Mouse (Mus musculus): ENCODE measurements around the gene Tjp1. TPM values are rescaled to one million over a fixed set of nuclear protein-coding genes. Genes with fewer than 3 reads are reported as not detected.

Tjp1 gene
- total and polyA plus RNA-seq, 2 experiments, result 6.4 to 19.1 TPM

GRCm38 (mm10) chr7:65282886-65283285 lies 244.7 kb downstream of the Tjp1 start:
- no peak for DNase-seq (ENCODE audit: extremely low read depth, low read depth, low spot score)

GRCm38 (mm10) chr7:65281960-65282359 lies 245.6 kb downstream of the Tjp1 start:
- H3K27ac ChIP-seq (replicated peaks; ENCODE audit: insufficient read depth, low read depth, low read length), result no peak overlapping the region
- no peak overlapping the region for H3K9ac ChIP-seq (ENCODE audit: low read depth, low read length)
- WGBS, result 76% methylated on average over 3 of the region's 3 CpGs
- no peaks in the 10 kb centered on the region for H3K36me3 ChIP-seq (ENCODE audit: control insufficient read depth, insufficient read depth, low read length)
- no peaks in the 10 kb centered on the region for H3K4me1 ChIP-seq (ENCODE audit: control insufficient read depth, insufficient read depth, low read length)
- TF ChIP-seq POLR2A (IDR thresholded peaks at IDR 0.05; ENCODE audit: extremely low read depth, insufficient read depth, low read length), result no peak
- TF ChIP-seq CTCF (IDR thresholded peaks at IDR 0.05; ENCODE audit: low read depth, low read length), result no peak
- H3K4me3 ChIP-seq (ENCODE audit: insufficient read depth, low read depth, low read length), result no peak overlapping the region
- DNase-seq (ENCODE audit: extremely low read depth, low read depth, low spot score), result no peak
- H3K27me3 ChIP-seq (ENCODE audit: control insufficient read depth, insufficient read depth, low read length), result no peaks in the 10 kb centered on the region
- H3K79me2 ChIP-seq (ENCODE audit: control insufficient read depth, insufficient read depth, low read length), result no peaks in the 10 kb centered on the region

More at GRCm38 (mm10) chr7:65282886-65283285, 244.7 kb downstream of the Tjp1 start:
- Histone ChIP-seq H3K27me3 (ENCODE audit: control insufficient read depth, insufficient read depth, low read length) (no peaks in the 10 kb centered on the region), H3K9ac (ENCODE audit: low read depth, low read length) (no peak overlapping the region), H3K4me3 (ENCODE audit: insufficient read depth, low read depth, low read length) (no peak overlapping the region), H3K27ac (replicated peaks; ENCODE audit: insufficient read depth, low read depth, low read length) (no peak overlapping the region), H3K79me2 (ENCODE audit: control insufficient read depth, insufficient read depth, low read length) (no peaks in the 10 kb centered on the region), H3K36me3 (ENCODE audit: control insufficient read depth, insufficient read depth, low read length) (no peaks in the 10 kb centered on the region), H3K4me1 (ENCODE audit: control insufficient read depth, insufficient read depth, low read length) (no peaks in the 10 kb centered on the region)
- TF ChIP-seq CTCF (IDR thresholded peaks at IDR 0.05; ENCODE audit: low read depth, low read length), result no peak
- 64% methylated on average over 16 of the region's 16 CpGs for WGBS

- no peak overlapping the region for H3K9ac ChIP-seq (ENCODE audit: low read depth, low read length)
- 79% methylated on average over 10 of the region's 10 CpGs for WGBS
- no peak for DNase-seq (ENCODE audit: extremely low read depth, low read depth, low spot score)
- no peak overlapping the region for H3K4me3 ChIP-seq (ENCODE audit: insufficient read depth, low read depth, low read length)
- H3K79me2 ChIP-seq (ENCODE audit: control insufficient read depth, insufficient read depth, low read length), result no peaks in the 10 kb centered on the region
- H3K27ac ChIP-seq (replicated peaks; ENCODE audit: insufficient read depth, low read depth, low read length), result no peak overlapping the region
- no peaks in the 10 kb centered on the region for H3K27me3 ChIP-seq (ENCODE audit: control insufficient read depth, insufficient read depth, low read length)
- no peaks in the 10 kb centered on the region for H3K4me1 ChIP-seq (ENCODE audit: control insufficient read depth, insufficient read depth, low read length)
- TF ChIP-seq CTCF (IDR thresholded peaks at IDR 0.05; ENCODE audit: low read depth, low read length) (no peak), POLR2A (IDR thresholded peaks at IDR 0.05; ENCODE audit: extremely low read depth, insufficient read depth, low read length) (no peak)
- H3K36me3 ChIP-seq (ENCODE audit: control insufficient read depth, insufficient read depth, low read length), result no peaks in the 10 kb centered on the region
Measured at GRCm38 (mm10) chr7:65280944-65281912, 246.4 kb downstream of the Tjp1 start.

- no peak for TF ChIP-seq CTCF (IDR thresholded peaks at IDR 0.05; ENCODE audit: low read depth, low read length)
- WGBS, result 80% methylated on average over 13 of the region's 13 CpGs
- no peaks in the 10 kb centered on the region for H3K4me1 ChIP-seq (ENCODE audit: control insufficient read depth, insufficient read depth, low read length)
Measured at GRCm38 (mm10) chr7:65279277-65279676, 248.3 kb downstream of the Tjp1 start.

GRCm38 (mm10) chr7:65275761-65276160 lies 251.8 kb downstream of the Tjp1 start:
- Histone ChIP-seq H3K27me3 (ENCODE audit: control insufficient read depth, insufficient read depth, low read length) (no peaks in the 10 kb centered on the region), H3K27ac (replicated peaks; ENCODE audit: insufficient read depth, low read depth, low read length) (no peak overlapping the region), H3K79me2 (ENCODE audit: control insufficient read depth, insufficient read depth, low read length) (no peaks in the 10 kb centered on the region), H3K36me3 (ENCODE audit: control insufficient read depth, insufficient read depth, low read length) (no peaks in the 10 kb centered on the region), H3K4me3 (ENCODE audit: insufficient read depth, low read depth, low read length) (no peak overlapping the region), H3K9ac (ENCODE audit: low read depth, low read length) (no peak overlapping the region), H3K4me1 (ENCODE audit: control insufficient read depth, insufficient read depth, low read length) (no peaks in the 10 kb centered on the region)
- TF ChIP-seq POLR2A (IDR thresholded peaks at IDR 0.05; ENCODE audit: extremely low read depth, insufficient read depth, low read length), result no peak
- no peak for TF ChIP-seq CTCF (IDR thresholded peaks at IDR 0.05; ENCODE audit: low read depth, low read length)
- DNase-seq (ENCODE audit: extremely low read depth, low read depth, low spot score), result no peak
- WGBS, result 75% methylated on average over 4 of the region's 4 CpGs

More at GRCm38 (mm10) chr7:65279277-65279676, 248.3 kb downstream of the Tjp1 start:
- H3K27me3 ChIP-seq (ENCODE audit: control insufficient read depth, insufficient read depth, low read length), result no peaks in the 10 kb centered on the region
- no peaks in the 10 kb centered on the region for H3K79me2 ChIP-seq (ENCODE audit: control insufficient read depth, insufficient read depth, low read length)
- no peak overlapping the region for H3K27ac ChIP-seq (replicated peaks; ENCODE audit: insufficient read depth, low read depth, low read length)
- no peak for DNase-seq (ENCODE audit: extremely low read depth, low read depth, low spot score)
- H3K4me3 ChIP-seq (ENCODE audit: insufficient read depth, low read depth, low read length), result no peak overlapping the region
- H3K9ac ChIP-seq (ENCODE audit: low read depth, low read length), result no peak overlapping the region
- no peaks in the 10 kb centered on the region for H3K36me3 ChIP-seq (ENCODE audit: control insufficient read depth, insufficient read depth, low read length)

- Histone ChIP-seq H3K27ac (replicated peaks; ENCODE audit: insufficient read depth, low read depth, low read length) (no peak overlapping the region), H3K79me2 (ENCODE audit: control insufficient read depth, insufficient read depth, low read length) (no peaks in the 10 kb centered on the region), H3K27me3 (ENCODE audit: control insufficient read depth, insufficient read depth, low read length) (no peaks in the 10 kb centered on the region), H3K9ac (ENCODE audit: low read depth, low read length) (no peak overlapping the region), H3K4me1 (ENCODE audit: control insufficient read depth, insufficient read depth, low read length) (no peaks in the 10 kb centered on the region), H3K36me3 (ENCODE audit: control insufficient read depth, insufficient read depth, low read length) (no peaks in the 10 kb centered on the region), H3K4me3 (ENCODE audit: insufficient read depth, low read depth, low read length) (no peak overlapping the region)
- no peak for DNase-seq (ENCODE audit: extremely low read depth, low read depth, low spot score)
- 78% methylated on average over 5 of the region's 5 CpGs for WGBS
- TF ChIP-seq CTCF (IDR thresholded peaks at IDR 0.05; ENCODE audit: low read depth, low read length) (no peak), POLR2A (IDR thresholded peaks at IDR 0.05; ENCODE audit: extremely low read depth, insufficient read depth, low read length) (no peak)
Measured at GRCm38 (mm10) chr7:65274216-65274615, 253.4 kb downstream of the Tjp1 start.

All from liver, adult 2 months (tissue).